Mouse (Mus musculus) liver, postnatal 0 days (tissue): ENCODE measurements around the gene C8a.

Experiments
- CTCF ChIP-seq: sonication (generic); IDR thresholded peaks from 2 replicates; pipeline ENCODE4 v1.5.1; 2016; ENCODE audit warnings: antibody characterized with exemption, low read depth
- EP300 ChIP-seq: IDR thresholded peaks from 2 replicates; pipeline ENCODE4 v1.6.1; 2016; ENCODE audit warnings: antibody characterized with exemption, low read depth, mild to moderate bottlenecking

DNA sequence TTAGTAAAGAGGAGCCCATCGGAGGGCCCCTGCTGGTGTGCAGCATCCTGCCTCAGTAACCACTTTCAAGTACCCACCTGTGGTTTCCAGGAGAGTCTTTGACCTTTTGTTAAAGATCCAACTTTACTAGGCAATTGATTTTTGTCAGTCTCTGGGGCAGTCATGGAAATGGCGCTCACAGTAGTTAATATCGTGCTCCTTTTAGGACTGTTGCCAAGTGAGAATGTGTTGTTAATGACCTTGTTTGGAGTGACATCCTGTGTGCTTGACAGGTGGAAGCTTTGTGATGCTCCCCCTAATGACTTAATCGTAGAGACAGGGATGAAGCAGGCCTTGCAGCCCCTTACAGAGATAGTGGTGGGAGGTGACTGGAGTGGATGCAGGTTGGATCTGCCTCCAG is 105.9 kb downstream of the C8a start:
- TF ChIP-seq CTCF = no peak
- no peak for TF ChIP-seq EP300
